Mouse (Mus musculus): ENCODE data around the gene Il31ra.

The Il31ra gene

GRCm38 (mm10) chr13:112510437-112511212 is 83.5 kb downstream of the Il31ra start:
- DNase-seq (ENCODE audit: extremely low read depth, low read depth, low spot score), result no peak

- no peak for DNase-seq (ENCODE audit: extremely low read depth, low read depth, low spot score)
Measured at GRCm38 (mm10) chr13:112509465-112509864, 84.7 kb downstream of the Il31ra start.

GRCm38 (mm10) chr13:112508487-112508886 is 85.7 kb downstream of the Il31ra start:
- no peak for DNase-seq (ENCODE audit: extremely low read depth, low read depth, low spot score)

- no peak for DNase-seq (ENCODE audit: extremely low read depth, low read depth, low spot score)
Measured at GRCm38 (mm10) chr13:112507691-112508090, 86.5 kb downstream of the Il31ra start.

GRCm38 (mm10) chr13:112506766-112507165 is 87.4 kb downstream of the Il31ra start:
- DNase-seq (ENCODE audit: extremely low read depth, low read depth, low spot score), result no peak

GRCm38 (mm10) chr13:112505436-112505835 is 88.7 kb downstream of the Il31ra start:
- DNase-seq (ENCODE audit: extremely low read depth, low read depth, low spot score), result no peak

- no peak for DNase-seq (ENCODE audit: extremely low read depth, low read depth, low spot score)
Measured at GRCm38 (mm10) chr13:112503846-112504245, 90.3 kb downstream of the Il31ra start.

GRCm38 (mm10) chr13:112500466-112500865 is 93.7 kb downstream of the Il31ra start:
- DNase-seq (ENCODE audit: extremely low read depth, low read depth, low spot score), result no peak

- DNase-seq (ENCODE audit: extremely low read depth, low read depth, low spot score), result no peak
Measured at GRCm38 (mm10) chr13:112500027-112500426, 94.1 kb downstream of the Il31ra start.

GRCm38 (mm10) chr13:112494590-112494989 is 99.6 kb downstream of the Il31ra start:
- no peak for DNase-seq (ENCODE audit: extremely low read depth, low read depth, low spot score)

- DNase-seq (ENCODE audit: extremely low read depth, low read depth, low spot score), result no peak
Measured at GRCm38 (mm10) chr13:112492285-112492678, 101.9 kb downstream of the Il31ra start.

GRCm38 (mm10) chr13:112491636-112492284 is 102.4 kb downstream of the Il31ra start:
- DNase-seq (ENCODE audit: extremely low read depth, low read depth, low spot score), result no peak

GRCm38 (mm10) chr13:112490036-112490435 is 104.1 kb downstream of the Il31ra start:
- no peak for DNase-seq (ENCODE audit: extremely low read depth, low read depth, low spot score)

GRCm38 (mm10) chr13:112486676-112487075 is 107.5 kb downstream of the Il31ra start:
- no peak for DNase-seq (ENCODE audit: extremely low read depth, low read depth, low spot score)

- no peak for DNase-seq (ENCODE audit: extremely low read depth, low read depth, low spot score)
Measured at GRCm38 (mm10) chr13:112486236-112486635, 107.9 kb downstream of the Il31ra start.

- DNase-seq (ENCODE audit: extremely low read depth, low read depth, low spot score), result no peak
Measured at GRCm38 (mm10) chr13:112483015-112483414, 111.1 kb downstream of the Il31ra start.

GRCm38 (mm10) chr13:112482525-112482924 is 111.6 kb downstream of the Il31ra start:
- no peak for DNase-seq (ENCODE audit: extremely low read depth, low read depth, low spot score)

GRCm38 (mm10) chr13:112479926-112480325 is 114.2 kb downstream of the Il31ra start:
- DNase-seq (ENCODE audit: extremely low read depth, low read depth, low spot score), result no peak

GRCm38 (mm10) chr13:112479032-112479431 is 115.1 kb downstream of the Il31ra start:
- DNase-seq (ENCODE audit: extremely low read depth, low read depth, low spot score), result no peak

GRCm38 (mm10) chr13:112473757-112474755 is 120.1 kb downstream of the Il31ra start:
- no peak for DNase-seq (ENCODE audit: extremely low read depth, low read depth, low spot score)

- no peak for DNase-seq (ENCODE audit: extremely low read depth, low read depth, low spot score)
Measured at GRCm38 (mm10) chr13:112472401-112473023, 121.6 kb downstream of the Il31ra start.
